In genomic region chr13:117728393-117728792, GRCm38 (mm10) we compare ENCODE assay signal across 24 mouse cellular contexts.
DNase-seq lines count a peak whose midpoint lies in the region; ATAC-seq and TF ChIP-seq lines count a peak whose summit lies in the region.
"Had no signal": no experiment of that assay in that cellular context is flagged by ENCODE, and none has a peak within 500 bp of the region (broad histone marks: within the 10 kb centered on the region; RNA-seq: fewer than 3 reads in every experiment).

No protein-coding gene starts in this region.

- H3K4me2 ChIP-seq in CH12.LX (ENCODE audit: insufficient read depth, low read depth, poor library complexity, severe bottlenecking) (no peak overlapping the region), myocyte (ENCODE audit: low read depth) (peak overlapping the region; percentile 6)

- H3K9ac ChIP-seq in CH12.LX (ENCODE audit: insufficient read depth, low read depth), result no peak overlapping the region

- TF ChIP-seq RAD21 in CH12.LX (IDR thresholded peaks at IDR 0.05; ENCODE audit: low read depth, low read length), result no peak

- no peak overlapping the region for H3K4me3 ChIP-seq in CH12.LX (replicated peaks in 1 of 3; ENCODE audit: low read depth in 2 of 3, low read length in 2 of 3, poor library complexity in 1 of 3)
- no peak overlapping the region for H3K4me3 ChIP-seq in myocyte

- no peaks in the 10 kb centered on the region for H3K79me2 ChIP-seq in CH12.LX (replicated peaks; ENCODE audit: control insufficient read depth, extremely low read depth, insufficient read depth, poor library complexity, severe bottlenecking)
- no peaks in the 10 kb centered on the region for H3K79me2 ChIP-seq in myocyte (ENCODE audit: control insufficient read depth, insufficient read depth)

- H3K27me3 ChIP-seq in CH12.LX (replicated peaks) (no peaks in the 10 kb centered on the region), myocyte (ENCODE audit: control insufficient read depth, insufficient read depth, insufficient read length) (no peaks in the 10 kb centered on the region)
- H3K27me3 ChIP-seq: Patski had no signal

- no peak for TF ChIP-seq CTCF in CH12.LX (conservative IDR thresholded peaks at IDR 0.05 in 1 of 2, IDR thresholded peaks at IDR 0.05 in 1 of 2; ENCODE audit: low read depth in 2 of 2, low read length in 2 of 2)

- H3K36me3 ChIP-seq in CH12.LX (replicated peaks in 1 of 2; ENCODE audit: control insufficient read depth in 1 of 2, insufficient read depth in 1 of 2, low read length in 1 of 2), result no peaks in the 10 kb centered on the region
- no peaks in the 10 kb centered on the region for H3K36me3 ChIP-seq in myocyte (ENCODE audit: control insufficient read depth, insufficient read depth)
- H3K36me3 ChIP-seq: G1E had no signal

- no peak for TF ChIP-seq EP300 in CH12.LX (IDR thresholded peaks at IDR 0.05; ENCODE audit: low read length)

- H3ac ChIP-seq in myocyte (ENCODE audit: control insufficient read depth, insufficient read length), result no peak overlapping the region

- peak; percentile 25 for DNase-seq in 3T3-L1 (ENCODE audit: low read depth, low spot score)
- peak; percentile 20 for DNase-seq in 416B (ENCODE audit: low read depth)
- peak; percentile 14 for DNase-seq in CH12.LX (ENCODE audit: extremely low read depth)
- DNase-seq in heart, adult 18-20 months, result no peak
- no peak for DNase-seq in gastrocnemius, postnatal 10 days
- no peak for DNase-seq in left cerebral cortex, adult 9 months (ENCODE audit: low spot score in 2 of 2)
- DNase-seq: adrenal gland, adult 2 months; adrenal gland, adult 8-10 months; adrenal gland, postnatal 10 days; adrenal gland, postnatal 14 days; adrenal gland, postnatal 25 days; adrenal gland, postnatal 36 days; B cell, adult 2 months; cerebellum, adult 11 months; cerebellum, adult 11-12 months; cerebellum, adult 18-20 months; cerebellum, adult 2 months; cerebellum, adult 8-10 months; cerebellum, adult 9-10 months had no signal

- TF ChIP-seq POLR2A in CH12.LX (IDR thresholded peaks at IDR 0.05; ENCODE audit: low read depth, low read length) (no peak), myocyte (IDR thresholded peaks at IDR 0.05; ENCODE audit: insufficient read length, low read depth) (no peak)

- in situ Hi-C loops in CH12.LX (cut with MboI; ENCODE audit: low pct_ligation_motif_present, low pct_unique_long_range_greater_than_20kb, low sequenced_read_pairs), result no loop called here

- dilution Hi-C loops in CH12.LX (cut with MboI; ENCODE audit: extremely low pct_ligation_motif_present, extremely low pct_unique_long_range_greater_than_20kb, low sequenced_read_pairs), result no loop called here

- H3K27ac ChIP-seq in CH12.LX (ENCODE audit: insufficient read depth, low read depth), result no peak overlapping the region

- no peak for ATAC-seq in activated CD4-positive, CD25-positive, alpha-beta regulatory T cell, adult 4 months
- ATAC-seq: CD4-positive, CD25-positive, alpha-beta regulatory T cell, adult 4 months; Patski had no signal

- H3K9me3 ChIP-seq in CH12.LX (replicated peaks; ENCODE audit: low read length), result peaks cover 2% of the 10 kb centered on the region
- H3K9me3 ChIP-seq: G1E had no signal

- H3K4me1 ChIP-seq in CH12.LX (ENCODE audit: control insufficient read depth in 1 of 2, insufficient read depth in 2 of 2), result no peaks in the 10 kb centered on the region

TF ChIP-seq in CH12.LX, 34 proteins besides CTCF, POLR2A, EP300 and RAD21:
- TF ChIP-seq JUN (IDR thresholded peaks at IDR 0.05; ENCODE audit: insufficient read depth, low read depth, low read length), result peak; percentile 5; the same call in 1 of the 2 replicates
- TF ChIP-seq SMC3 (IDR thresholded peaks at IDR 0.05; ENCODE audit: low read depth, low read length), result no peak
- TF ChIP-seq MYC (IDR thresholded peaks at IDR 0.05; ENCODE audit: low read depth, low read length), result no peak
- TF ChIP-seq JUND (conservative IDR thresholded peaks at IDR 0.05; ENCODE audit: low read depth, low read length), result peak; percentile 56; the same call in 1 of the 2 replicates
- TF ChIP-seq USF1 (IDR thresholded peaks at IDR 0.05; ENCODE audit: low read depth, low read length), result no peak
- TF ChIP-seq MEF2A (IDR thresholded peaks at IDR 0.05; ENCODE audit: borderline replicate concordance, low read depth, low read length), result peak; percentile 70; the same call in 1 of the 2 replicates

TF ChIP-seq in myocyte, 11 proteins besides CTCF, POLR2A, EP300 and RAD21:
- no peak for TF ChIP-seq MAX (IDR thresholded peaks at IDR 0.05; ENCODE audit: low read depth)
- no peak for TF ChIP-seq USF1 (IDR thresholded peaks at IDR 0.05; ENCODE audit: low read depth)
- TF ChIP-seq CEBPB (IDR thresholded peaks at IDR 0.05; ENCODE audit: insufficient read depth, poor library complexity, severe bottlenecking), result no peak
- TF ChIP-seq E2F4 (IDR thresholded peaks at IDR 0.05; ENCODE audit: insufficient read depth), result no peak
- TF ChIP-seq REST (IDR thresholded peaks at IDR 0.05; ENCODE audit: insufficient read depth, insufficient read length), result no peak
- no peak for TF ChIP-seq POLR2AphosphoS2 (IDR thresholded peaks at IDR 0.05; ENCODE audit: insufficient read length, low read depth)
- no peak for TF ChIP-seq TCF12 (IDR thresholded peaks at IDR 0.05; ENCODE audit: insufficient read depth, poor library complexity, severe bottlenecking)

Comparison
In these comparisons a context has a peak if more than half of its experiments do, and no peak if none do; other contexts are left out.
1. DNase-seq: peak in 3T3-L1 (single experiment), 416B (single experiment) and CH12.LX (single experiment); none in heart, adult 18-20 months (0 of 2), gastrocnemius, postnatal 10 days (single experiment) and left cerebral cortex, adult 9 months (0 of 2).